Mouse (Mus musculus): ENCODE data around the gene Jkamp. TPM values are rescaled to one million over a fixed set of nuclear protein-coding genes. Genes with fewer than 3 reads are reported as not detected.
"Not testable (repeated sequence)": the region's sequence is repeated elsewhere in the genome, so short reads cannot be mapped to it uniquely, and the experiment has no call there.

Jkamp gene
- total and polyA plus RNA-seq, 3 experiments, result 9.8 to 65.5 (median 35.7) TPM

DNA sequence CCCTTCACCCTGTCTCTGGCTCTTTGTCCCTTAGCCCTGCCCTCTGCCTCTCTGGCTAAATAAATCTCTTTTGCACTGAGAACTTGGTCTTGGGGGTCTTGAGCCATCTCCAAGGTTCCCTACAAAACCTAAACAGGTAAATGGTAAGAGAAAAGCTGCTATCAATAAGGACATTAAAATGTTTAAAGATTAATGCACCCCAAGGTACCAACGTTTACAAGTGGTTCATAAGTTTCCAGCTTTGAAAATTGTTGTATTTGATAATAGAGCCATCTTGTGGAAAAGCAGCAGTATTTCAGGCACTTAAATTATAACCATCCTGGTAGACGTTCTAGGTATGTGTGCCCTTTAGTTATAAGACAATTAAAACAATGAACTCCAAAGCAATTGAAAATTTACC is 37.9 kb upstream of the Jkamp start:
- ATAC-seq (ENCODE audit: extremely low read depth, insufficient number of reproducible peaks, low FRiP score, poor library complexity, severe bottlenecking) (peak; percentile 54; the same call in 1 of the 2 replicates), DNase-seq (ENCODE audit: low spot score) (no peak)
- H3K4me1 ChIP-seq (ENCODE audit: insufficient read depth, low read depth, low read length), result peaks cover 3% of the 10 kb centered on the region; the same call in 1 of the 2 replicates
- peaks cover 2% of the 10 kb centered on the region; the same call in 1 of the 2 replicates for H3K9me3 ChIP-seq (replicated peaks)
- no peaks in the 10 kb centered on the region for H3K36me3 ChIP-seq (replicated peaks)
- TF ChIP-seq GATA1 (IDR thresholded peaks at IDR 0.05; ENCODE audit: borderline replicate concordance, low read length) (no peak), CTCF (IDR thresholded peaks at IDR 0.05; ENCODE audit: low read depth, low read length) (peak; percentile 28; the same call in 1 of the 2 replicates), TAL1 (conservative IDR thresholded peaks at IDR 0.05; ENCODE audit: low read depth, low read length) (no peak), POLR2AphosphoS5 (IDR thresholded peaks at IDR 0.05; ENCODE audit: insufficient replicate concordance, low read depth, low read length) (no peak), GATA2 (IDR thresholded peaks at IDR 0.05; ENCODE audit: borderline replicate concordance, low read depth, low read length) (no peak)
- no peak overlapping the region for H3K4me3 ChIP-seq (ENCODE audit: low read depth, low read length)
- peaks cover 7% of the 10 kb centered on the region; the same call in 1 of the 2 replicates for H3K27me3 ChIP-seq (ENCODE audit: insufficient read depth, low read length)

DNA sequence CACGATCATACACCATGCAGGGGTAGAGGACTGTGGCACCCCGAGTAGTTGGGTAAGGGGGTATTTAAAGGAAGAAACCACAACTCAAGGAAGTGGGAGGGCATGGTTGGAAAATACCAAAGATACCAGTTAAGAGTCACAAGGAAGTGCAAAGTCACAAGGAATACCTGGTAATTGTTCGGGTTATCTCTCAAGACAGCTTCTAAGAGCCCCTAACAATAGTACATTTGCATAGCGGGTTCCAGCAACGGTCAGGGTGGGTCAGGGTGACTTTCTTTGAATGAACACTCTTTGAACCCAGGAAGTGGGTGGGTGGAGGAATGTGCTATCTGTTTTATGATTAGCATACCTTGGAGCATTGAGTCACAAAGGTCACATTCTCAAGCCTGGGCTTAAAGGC is 35.2 kb upstream of the Jkamp start:
- H3K27me3 ChIP-seq (ENCODE audit: insufficient read depth, low read length); H3K36me3 ChIP-seq (replicated peaks); H3K4me1 ChIP-seq (ENCODE audit: insufficient read depth, low read depth, low read length); H3K9me3 ChIP-seq (replicated peaks); DNase-seq (ENCODE audit: low spot score); H3K4me3 ChIP-seq (ENCODE audit: low read depth, low read length); ATAC-seq (ENCODE audit: extremely low read depth, insufficient number of reproducible peaks, low FRiP score, poor library complexity, severe bottlenecking): not testable (repeated sequence)

DNA sequence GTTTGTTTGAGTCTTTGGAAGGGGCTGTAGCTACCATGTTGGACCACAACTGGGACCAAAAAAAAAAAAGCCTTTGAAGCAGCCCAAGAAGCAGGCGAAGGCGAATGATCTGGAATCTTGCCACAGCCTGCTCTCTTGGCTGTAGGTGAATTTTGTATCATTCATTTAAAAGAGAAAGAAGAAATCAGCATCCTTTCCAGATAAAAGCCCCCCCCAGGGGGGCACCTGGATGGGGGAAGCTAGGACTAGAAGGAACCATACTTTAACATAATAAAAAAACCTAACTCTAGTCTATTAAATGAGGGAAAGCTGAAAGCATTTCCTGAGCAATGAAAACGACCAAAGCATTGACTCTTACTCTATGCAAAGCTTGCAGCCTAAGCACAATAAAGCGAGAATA is 34.6 kb upstream of the Jkamp start:
- Histone ChIP-seq H3K4me3 (ENCODE audit: low read depth, low read length) (no peak overlapping the region), H3K27me3 (ENCODE audit: insufficient read depth, low read length) (peaks cover 6% of the 10 kb centered on the region; the same call in 1 of the 2 replicates), H3K9me3 (replicated peaks) (peaks cover 2% of the 10 kb centered on the region; the same call in 1 of the 2 replicates), H3K36me3 (replicated peaks) (no peaks in the 10 kb centered on the region), H3K4me1 (ENCODE audit: insufficient read depth, low read depth, low read length) (peaks cover 6% of the 10 kb centered on the region; the same call in 1 of the 2 replicates)
- no peak for ATAC-seq (ENCODE audit: extremely low read depth, insufficient number of reproducible peaks, low FRiP score, poor library complexity, severe bottlenecking)
- TF ChIP-seq TAL1 (conservative IDR thresholded peaks at IDR 0.05; ENCODE audit: low read depth, low read length) (no peak), CTCF (IDR thresholded peaks at IDR 0.05; ENCODE audit: low read depth, low read length) (no peak), POLR2AphosphoS5 (IDR thresholded peaks at IDR 0.05; ENCODE audit: insufficient replicate concordance, low read depth, low read length) (no peak)
- DNase-seq (ENCODE audit: low spot score), result no peak

DNA sequence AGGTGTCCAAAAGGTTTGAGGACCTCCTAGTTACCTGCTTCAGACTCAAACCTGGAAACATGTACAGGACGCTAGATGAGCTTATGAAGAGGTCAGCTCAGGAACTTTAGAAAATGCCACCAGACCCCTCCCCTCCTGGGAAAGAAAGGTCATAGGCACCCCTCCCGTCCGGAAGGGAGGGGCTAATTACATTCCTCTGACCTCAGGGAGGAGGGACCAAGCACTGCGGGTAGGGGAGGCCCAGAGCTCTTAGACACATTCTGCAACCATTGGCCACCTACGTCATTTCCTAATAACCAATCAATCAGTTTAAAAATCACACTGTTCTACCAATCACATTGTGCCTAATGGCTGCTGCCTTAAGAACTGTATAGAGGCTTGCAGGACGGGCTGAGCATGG is 32.8 kb upstream of the Jkamp start:
- ATAC-seq (ENCODE audit: extremely low read depth, insufficient number of reproducible peaks, low FRiP score, poor library complexity, severe bottlenecking) (no peak), DNase-seq (ENCODE audit: low spot score) (no peak)
- 0 out of 2 replicates have a peak, but pooled peaks cover 4% of the 10 kb centered on the region for H3K4me1 ChIP-seq (ENCODE audit: insufficient read depth, low read depth, low read length)
- TF ChIP-seq CTCF (IDR thresholded peaks at IDR 0.05; ENCODE audit: low read depth, low read length) (no peak), GATA2 (IDR thresholded peaks at IDR 0.05; ENCODE audit: borderline replicate concordance, low read depth, low read length) (no peak), TAL1 (conservative IDR thresholded peaks at IDR 0.05; ENCODE audit: low read depth, low read length) (no peak), POLR2AphosphoS5 (IDR thresholded peaks at IDR 0.05; ENCODE audit: insufficient replicate concordance, low read depth, low read length) (no peak), GATA1 (IDR thresholded peaks at IDR 0.05; ENCODE audit: borderline replicate concordance, low read length) (no peak)
- H3K27me3 ChIP-seq (ENCODE audit: insufficient read depth, low read length), result peaks cover 14% of the 10 kb centered on the region
- no peaks in the 10 kb centered on the region for H3K36me3 ChIP-seq (replicated peaks)
- no peak overlapping the region for H3K4me3 ChIP-seq (ENCODE audit: low read depth, low read length)
- peaks cover 2% of the 10 kb centered on the region; the same call in 1 of the 2 replicates for H3K9me3 ChIP-seq (replicated peaks)

DNA sequence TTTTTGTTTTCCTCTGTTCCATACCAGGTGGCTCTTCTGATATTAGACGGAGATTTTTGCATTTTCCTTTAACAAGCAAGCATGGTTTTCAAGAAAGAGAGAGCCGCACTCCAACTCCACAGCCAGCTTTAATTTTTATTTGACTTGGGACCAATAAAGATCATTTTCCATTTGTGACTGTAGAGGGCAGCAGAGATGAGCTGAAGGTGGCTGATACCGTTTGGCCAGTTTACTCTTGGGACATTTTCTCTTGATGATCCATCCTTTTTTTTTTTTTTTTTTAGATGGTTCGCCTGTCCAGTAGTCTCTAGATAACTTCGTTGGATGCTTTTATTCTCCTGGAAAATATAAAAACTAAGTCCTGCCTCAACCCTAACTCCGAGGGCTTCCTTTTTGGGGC is 32.1 kb upstream of the Jkamp start:
- no peaks in the 10 kb centered on the region for H3K36me3 ChIP-seq (replicated peaks)
- ATAC-seq (ENCODE audit: extremely low read depth, insufficient number of reproducible peaks, low FRiP score, poor library complexity, severe bottlenecking), result peak; percentile 40; the same call in 1 of the 2 replicates

DNA sequence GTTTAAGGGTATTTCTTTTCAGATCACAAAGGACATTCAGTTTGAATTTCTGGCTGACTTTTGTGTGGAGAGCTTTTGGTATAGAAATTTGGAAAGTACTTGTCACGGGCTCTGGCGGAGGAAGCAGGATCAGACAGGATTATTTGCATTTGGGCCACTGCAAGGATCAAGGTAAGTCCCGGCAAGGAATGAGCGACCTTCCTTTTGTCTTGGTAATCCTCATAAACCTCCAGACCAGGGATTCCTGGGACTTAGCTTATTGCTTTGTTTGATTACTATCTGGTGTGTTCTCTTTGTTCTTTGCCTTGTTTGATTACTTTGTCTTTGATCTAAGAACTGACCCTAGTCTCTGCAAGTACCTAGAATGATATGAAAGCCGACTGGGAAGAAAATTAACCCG is 31.5 kb upstream of the Jkamp start:
- Histone ChIP-seq H3K36me3 (replicated peaks) (no peaks in the 10 kb centered on the region), H3K4me1 (ENCODE audit: insufficient read depth, low read depth, low read length) (0 out of 2 replicates have a peak, but pooled peaks cover 4% of the 10 kb centered on the region), H3K27me3 (ENCODE audit: insufficient read depth, low read length) (peaks cover 17% of the 10 kb centered on the region), H3K4me3 (ENCODE audit: low read depth, low read length) (no peak overlapping the region), H3K9me3 (replicated peaks) (peaks cover 2% of the 10 kb centered on the region; the same call in 1 of the 2 replicates)
- no peak for DNase-seq (ENCODE audit: low spot score)
- no peak for ATAC-seq (ENCODE audit: extremely low read depth, insufficient number of reproducible peaks, low FRiP score, poor library complexity, severe bottlenecking)
- TF ChIP-seq GATA1 (IDR thresholded peaks at IDR 0.05; ENCODE audit: borderline replicate concordance, low read length), result no peak

More for the DNA sequence above, 32.1 kb upstream of the Jkamp start:
- H3K27me3 ChIP-seq (ENCODE audit: insufficient read depth, low read length), result peaks cover 17% of the 10 kb centered on the region
- no peak for TF ChIP-seq GATA1 (IDR thresholded peaks at IDR 0.05; ENCODE audit: borderline replicate concordance, low read length)
- no peak for TF ChIP-seq TAL1 (conservative IDR thresholded peaks at IDR 0.05; ENCODE audit: low read depth, low read length)
- TF ChIP-seq GATA2 (IDR thresholded peaks at IDR 0.05; ENCODE audit: borderline replicate concordance, low read depth, low read length), result no peak
- TF ChIP-seq POLR2AphosphoS5 (IDR thresholded peaks at IDR 0.05; ENCODE audit: insufficient replicate concordance, low read depth, low read length), result no peak
- TF ChIP-seq CTCF (IDR thresholded peaks at IDR 0.05; ENCODE audit: low read depth, low read length), result no peak
- H3K4me3 ChIP-seq (ENCODE audit: low read depth, low read length), result no peak overlapping the region
- H3K9me3 ChIP-seq (replicated peaks), result peaks cover 2% of the 10 kb centered on the region; the same call in 1 of the 2 replicates
- 0 out of 2 replicates have a peak, but pooled peaks cover 4% of the 10 kb centered on the region for H3K4me1 ChIP-seq (ENCODE audit: insufficient read depth, low read depth, low read length)
- DNase-seq (ENCODE audit: low spot score), result no peak

DNA sequence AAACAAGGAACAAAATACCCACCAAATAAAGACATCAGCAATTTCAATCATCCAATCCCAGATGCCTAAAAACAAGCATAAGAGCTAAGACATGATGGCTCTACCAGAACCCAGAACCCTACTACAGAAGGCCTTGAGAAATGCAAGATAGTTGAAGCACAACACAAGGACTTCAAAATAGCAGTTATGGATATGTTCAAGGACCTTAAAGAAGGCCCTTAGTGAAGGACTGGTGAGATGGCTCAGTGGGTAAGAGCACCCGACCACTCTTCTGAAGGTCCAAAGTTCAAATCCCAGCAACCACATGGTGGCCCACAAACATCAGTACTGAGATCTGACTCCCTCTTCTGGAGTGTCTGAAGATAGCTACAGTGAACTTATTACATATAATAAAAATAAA is 27.6 kb upstream of the Jkamp start:
- Histone ChIP-seq H3K9me3 (replicated peaks) (no peaks in the 10 kb centered on the region), H3K27me3 (ENCODE audit: insufficient read depth, low read length) (peaks cover 26% of the 10 kb centered on the region), H3K4me1 (ENCODE audit: insufficient read depth, low read depth, low read length) (0 out of 2 replicates have a peak, but pooled peaks cover under 1% of the 10 kb centered on the region), H3K4me3 (ENCODE audit: low read depth, low read length) (no peak overlapping the region), H3K36me3 (replicated peaks) (no peaks in the 10 kb centered on the region)
- ATAC-seq (ENCODE audit: extremely low read depth, insufficient number of reproducible peaks, low FRiP score, poor library complexity, severe bottlenecking), result no peak
- TF ChIP-seq TAL1 (conservative IDR thresholded peaks at IDR 0.05; ENCODE audit: low read depth, low read length) (no peak), GATA1 (IDR thresholded peaks at IDR 0.05; ENCODE audit: borderline replicate concordance, low read length) (no peak), CTCF (IDR thresholded peaks at IDR 0.05; ENCODE audit: low read depth, low read length) (no peak), GATA2 (IDR thresholded peaks at IDR 0.05; ENCODE audit: borderline replicate concordance, low read depth, low read length) (no peak), POLR2AphosphoS5 (IDR thresholded peaks at IDR 0.05; ENCODE audit: insufficient replicate concordance, low read depth, low read length) (no peak)
- no peak for DNase-seq (ENCODE audit: low spot score)

All from G1E (cell line).